Mouse (Mus musculus) large intestine, adult 2 months (tissue): ENCODE data around the gene Dph2. TPM values are rescaled to one million over a fixed set of nuclear protein-coding genes. Genes with fewer than 3 reads are reported as not detected.

ENCODE experiments used
- DNase-seq: peaks from one replicate; pipeline ENCODE4 v3.0.0-alpha.2; 2012; ENCODE audit warnings: low read depth, low spot score
- WGBS: fragments of 180-500 bp; shearing (Covaris S2); methylation state at CpG from one replicate; pipeline ENCODE4 v1.1.7; 2018; 5-methylcytosine and 5-hydroxymethylcytosine counted together
- polyA plus RNA-seq: library from polyadenylated mRNA; depleted of rRNA; stranded (reverse); fragments of >200 nt; gene quantifications from 2 replicates; pipeline ENCODE4 v1.2.3, GENCODE M21; 2012; rRNA removed

Gene Dph2
- polyA plus RNA-seq = 13.4 and 15.2 TPM in 2 replicates

- under 1% methylated on average over 21 of the region's 21 CpGs for whole genome bisulfite sequencing
- peak; percentile 92 for DNase-seq
Observed at GRCm38 (mm10) chr4:117891738-117892161, at the start of gene Dph2. Gene Dph2, minus strand, starts transcription at chr4:117892032.

- 92% methylated on average over 5 of the region's 5 CpGs for WGBS
- DNase-seq = no peak
Observed at GRCm38 (mm10) chr4:117936964-117937363, 45.1 kb upstream of the Dph2 start.

GRCm38 (mm10) chr4:117934081-117934480 lies 42.2 kb upstream of the Dph2 start:
- no peak for DNase-seq
- 84% methylated on average over 4 of the region's 4 CpGs for WGBS

GRCm38 (mm10) chr4:117933248-117933647 lies 41.4 kb upstream of the Dph2 start:
- DNase-seq = no peak
- 82% methylated on average over 5 of the region's 5 CpGs for WGBS

GRCm38 (mm10) chr4:117929391-117929881 lies 37.6 kb upstream of the Dph2 start, which contains the start of gene Artn:
Gene Artn, minus strand, starts transcription at chr4:117929763.
- DNase-seq = no peak
- WGBS = under 1% methylated on average over 33 of the region's 33 CpGs

- DNase-seq = no peak
- WGBS = 2% methylated on average over 13 of the region's 13 CpGs
Observed at GRCm38 (mm10) chr4:117928699-117929241, 36.9 kb upstream of the Dph2 start.

GRCm38 (mm10) chr4:117928234-117928633 lies 36.4 kb upstream of the Dph2 start:
- no peak for DNase-seq
- 33% methylated on average over 6 of the region's 6 CpGs for whole genome bisulfite sequencing

GRCm38 (mm10) chr4:117926545-117927482 lies 35.0 kb upstream of the Dph2 start:
- 4% methylated on average over 71 of the region's 71 CpGs for WGBS
- no peak for DNase-seq

- WGBS = 57% methylated on average over 6 of the region's 6 CpGs
- no peak for DNase-seq
Observed at GRCm38 (mm10) chr4:117924916-117925315, 33.1 kb upstream of the Dph2 start.

GRCm38 (mm10) chr4:117923450-117923849 lies 31.6 kb upstream of the Dph2 start:
- 59% methylated on average over 2 of the region's 2 CpGs for WGBS
- DNase-seq = no peak

GRCm38 (mm10) chr4:117921358-117921757 lies 29.5 kb upstream of the Dph2 start:
- WGBS = 92% methylated on average over 2 of the region's 2 CpGs
- no peak for DNase-seq

GRCm38 (mm10) chr4:117918762-117919161 lies 26.9 kb upstream of the Dph2 start:
- DNase-seq = no peak
- 84% methylated on average over 5 of the region's 5 CpGs for WGBS

GRCm38 (mm10) chr4:117918261-117918660 lies 26.4 kb upstream of the Dph2 start:
- WGBS = 43% methylated on average over 3 of the region's 3 CpGs
- no peak for DNase-seq

GRCm38 (mm10) chr4:117917847-117918246 lies 26.0 kb upstream of the Dph2 start:
- 75% methylated on average over 4 of the region's 4 CpGs for WGBS
- no peak for DNase-seq

GRCm38 (mm10) chr4:117917402-117917801 lies 25.6 kb upstream of the Dph2 start:
- 81% methylated on average over 4 of the region's 4 CpGs for WGBS

GRCm38 (mm10) chr4:117916386-117916785 lies 24.6 kb upstream of the Dph2 start:
- no peak for DNase-seq
- WGBS = 69% methylated on average over 5 of the region's 5 CpGs

More at GRCm38 (mm10) chr4:117917402-117917801, 25.6 kb upstream of the Dph2 start:
- no peak for DNase-seq

GRCm38 (mm10) chr4:117915489-117916105 lies 23.8 kb upstream of the Dph2 start:
- no peak for DNase-seq

GRCm38 (mm10) chr4:117914591-117915442 lies 23.0 kb upstream of the Dph2 start, which contains the start of gene Ipo13:
Gene Ipo13, minus strand, starts transcription at chr4:117914999.
- peak; percentile 88 for DNase-seq
- under 1% methylated on average over 61 of the region's 61 CpGs for WGBS

More at GRCm38 (mm10) chr4:117915489-117916105, 23.8 kb upstream of the Dph2 start:
- WGBS = 1% methylated on average over 19 of the region's 19 CpGs

GRCm38 (mm10) chr4:117914031-117914430 lies 22.2 kb upstream of the Dph2 start:
- WGBS = 7% methylated on average over 8 of the region's 8 CpGs
- DNase-seq = no peak
